Mouse (Mus musculus) hindbrain, embryonic 13.5 days (tissue): ENCODE data around the gene Cd59a. TPM values are rescaled to one million over a fixed set of nuclear protein-coding genes. Genes with fewer than 3 reads are reported as not detected.

ENCODE experiments used
- ATAC-seq: fragments of 200-750 bp; cut with Nextera tagmentation; 2 replicates; pipeline ENCODE4 v1.8.0; 2017; ENCODE audit warnings: moderate TSS enrichment; ENCODE audit not compliant: low FRiP score
- H3K27ac ChIP-seq: fragments of 300-500 bp; sonication (generic); 2 replicates; pipeline ENCODE4 v1.5.1; 2015; ENCODE audit warnings: inconsistent platforms, mild to moderate bottlenecking, moderate library complexity
- H3K27me3 ChIP-seq: fragments of 300-500 bp; sonication (generic); 2 replicates; pipeline ENCODE4 v1.6.1; 2015; ENCODE audit warnings: mild to moderate bottlenecking, inconsistent platforms
- H3K36me3 ChIP-seq: fragments of 300-500 bp; sonication (generic); 2 replicates; pipeline ENCODE4 v1.6.1; 2015; ENCODE audit warnings: mild to moderate bottlenecking, inconsistent platforms
- H3K4me1 ChIP-seq: fragments of 300-500 bp; sonication (generic); replicated peaks from 2 replicates; pipeline ENCODE4 v1.6.1; 2015; ENCODE audit warnings: inconsistent platforms
- H3K4me2 ChIP-seq: fragments of 300-500 bp; sonication (generic); 2 replicates; pipeline ENCODE4 v1.6.1; 2015; ENCODE audit warnings: inconsistent platforms, mild to moderate bottlenecking, moderate library complexity
- H3K4me3 ChIP-seq: fragments of 300-500 bp; sonication (generic); 2 replicates; pipeline ENCODE4 v1.5.1; 2015; ENCODE audit warnings: mild to moderate bottlenecking, inconsistent platforms
- H3K9ac ChIP-seq: fragments of 300-500 bp; sonication (generic); 2 replicates; pipeline ENCODE4 v1.6.1; 2015; ENCODE audit warnings: mild to moderate bottlenecking, inconsistent platforms
- H3K9me3 ChIP-seq: fragments of 300-500 bp; sonication (generic); 2 replicates; pipeline ENCODE4 v1.6.1; 2016; ENCODE audit warnings: inconsistent platforms
- WGBS: fragments of 180-500 bp; shearing (Covaris S2); methylation state at CpG from one replicate; pipeline ENCODE4 v1.1.7; 2015; 5-methylcytosine and 5-hydroxymethylcytosine counted together
- polyA plus RNA-seq: library from polyadenylated mRNA; unstranded; fragments of >200 nt; fragmentation: Nextera tagmentation; extraction: Ambion mirVana; gene quantifications from 2 replicates; pipeline ENCODE4 v1.2.1, GENCODE M21; 2015

Cd59a gene
- polyA plus RNA-seq, 1 experiment from 2014 or later: 17.9 TPM

- Histone ChIP-seq H3K4me3 (no peak overlapping the region), H3K27ac (no peak overlapping the region), H3K9me3 (no peaks in the 10 kb centered on the region), H3K36me3 (peaks cover 34% of the 10 kb centered on the region), H3K4me2 (no peak overlapping the region), H3K4me1 (no peaks in the 10 kb centered on the region), H3K27me3 (no peaks in the 10 kb centered on the region), H3K9ac (no peak overlapping the region)
- no peak for ATAC-seq
- WGBS: 85% methylated on average over 3 of the region's 3 CpGs
Observed at GRCm38 (mm10) chr2:104153876-104154275, 58.3 kb downstream of the Cd59a start.

- no peak for ATAC-seq
- H3K27ac ChIP-seq: no peak overlapping the region
Observed at GRCm38 (mm10) chr2:104157831-104158230, 62.2 kb downstream of the Cd59a start.

GRCm38 (mm10) chr2:104163418-104163817 lies 67.8 kb downstream of the Cd59a start:
- Histone ChIP-seq H3K9me3 (no peaks in the 10 kb centered on the region), H3K36me3 (peaks cover 15% of the 10 kb centered on the region), H3K27me3 (no peaks in the 10 kb centered on the region), H3K9ac (no peak overlapping the region), H3K27ac (no peak overlapping the region), H3K4me3 (no peak overlapping the region), H3K4me1 (peaks cover 8% of the 10 kb centered on the region), H3K4me2 (no peak overlapping the region)
- ATAC-seq: no peak
- WGBS: 78% methylated on average over 7 of the region's 7 CpGs

More at GRCm38 (mm10) chr2:104157831-104158230, 62.2 kb downstream of the Cd59a start:
- Histone ChIP-seq H3K9ac (no peak overlapping the region), H3K36me3 (peaks cover 11% of the 10 kb centered on the region), H3K4me3 (no peak overlapping the region), H3K27me3 (no peaks in the 10 kb centered on the region), H3K9me3 (no peaks in the 10 kb centered on the region), H3K4me1 (no peaks in the 10 kb centered on the region), H3K4me2 (no peak overlapping the region)
- WGBS: 83% methylated on average over 4 of the region's 4 CpGs

GRCm38 (mm10) chr2:104163978-104164487 lies 68.4 kb downstream of the Cd59a start:
- Histone ChIP-seq H3K36me3 (peaks cover 15% of the 10 kb centered on the region), H3K27ac (no peak overlapping the region), H3K4me2 (no peak overlapping the region), H3K4me1 (peaks cover 14% of the 10 kb centered on the region), H3K9me3 (no peaks in the 10 kb centered on the region), H3K4me3 (no peak overlapping the region), H3K9ac (no peak overlapping the region), H3K27me3 (no peaks in the 10 kb centered on the region)
- ATAC-seq: no peak
- WGBS: 93% methylated on average over 4 of the region's 4 CpGs

Other genes with a start within 250 kb of the Cd59a start
- 34.1 and 42.3 TPM in 2 replicates for gene Lmo2, start 137.8 kb upstream of the Cd59a start, polyA plus RNA-seq
- gene Fbxo3, start 68.1 kb upstream of the Cd59a start, polyA plus RNA-seq: 64.4 and 64.8 TPM in 2 replicates
- gene 4931422A03Rik, start 67.4 kb upstream of the Cd59a start, polyA plus RNA-seq: 2.1 and 2.6 TPM in 2 replicates
- not detected in 2 replicates for gene Gm10912, start 30.0 kb upstream of the Cd59a start, polyA plus RNA-seq
- gene Gm10799, start 27.3 kb upstream of the Cd59a start, polyA plus RNA-seq: not detected in 2 replicates
- gene Cd59b, start 26.0 kb upstream of the Cd59a start, polyA plus RNA-seq: 0.87 and 2.8 TPM in 2 replicates
- not detected in 2 replicates for gene A930018P22Rik, start 27.0 kb downstream of the Cd59a start, polyA plus RNA-seq